12 mouse cellular contexts compared by ENCODE assay signal in the genomic region with DNA sequence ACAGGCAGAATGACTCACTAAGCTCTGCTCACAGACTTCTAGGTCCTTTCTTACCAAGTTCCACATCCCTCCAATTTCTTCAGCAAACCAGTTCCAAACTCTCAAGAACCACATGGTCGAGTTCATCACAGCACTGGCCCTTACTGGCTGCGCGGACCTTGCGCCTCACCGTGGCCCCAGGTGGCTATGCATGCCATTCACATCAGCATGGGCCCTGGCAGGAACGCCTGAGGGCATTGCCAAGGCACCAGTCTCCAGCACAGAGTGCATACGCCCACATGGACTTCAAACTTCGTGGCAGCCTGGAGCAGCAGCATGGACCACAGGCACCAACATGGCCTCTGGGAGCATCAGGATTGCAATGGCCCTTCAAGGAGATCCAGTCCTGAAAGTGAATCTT. TPM values are rescaled to one million over a fixed set of nuclear protein-coding genes. Genes with fewer than 3 reads are reported as not detected.
A peak's percentile ranks its signal among the peaks of the same experiment; 100 is the strongest.
DNase-seq lines count a peak whose midpoint lies in the region; ATAC-seq and TF ChIP-seq lines count a peak whose summit lies in the region.
"Had no signal": no experiment of that assay in that cellular context is flagged by ENCODE, and none has a peak within 500 bp of the region (broad histone marks: within the 10 kb centered on the region; RNA-seq: fewer than 3 reads in every experiment).

No protein-coding gene starts in this region.

- H3K36me3 ChIP-seq in liver, embryonic 14.5 days (replicated peaks; ENCODE audit: control insufficient read depth, insufficient read depth, low read depth): no peaks in the 10 kb centered on the region
- H3K36me3 ChIP-seq in liver, embryonic 12.5 days: no peaks in the 10 kb centered on the region
- no peaks in the 10 kb centered on the region for H3K36me3 ChIP-seq in midbrain, embryonic 13.5 days
- H3K36me3 ChIP-seq: forebrain, embryonic 10.5 days had no signal

- no peak overlapping the region for H3K27ac ChIP-seq in liver, embryonic 14.5 days
- H3K27ac ChIP-seq in liver, embryonic 12.5 days: no peak overlapping the region
- H3K27ac ChIP-seq in midbrain, embryonic 13.5 days: no peak overlapping the region
- H3K27ac ChIP-seq: forebrain, embryonic 10.5 days; hindbrain, embryonic 14.5 days had no signal

- H3K4me3 ChIP-seq in liver, embryonic 14.5 days (ENCODE audit: insufficient read depth in 1 of 2, low read depth in 2 of 2, low read length in 2 of 2): no peak overlapping the region
- no peak overlapping the region for H3K4me3 ChIP-seq in liver, embryonic 12.5 days
- H3K4me3 ChIP-seq in midbrain, embryonic 13.5 days (replicated peaks): no peak overlapping the region
- H3K4me3 ChIP-seq: forebrain, embryonic 10.5 days had no signal

- no peak overlapping the region for H3K9ac ChIP-seq in liver, embryonic 14.5 days (replicated peaks)
- H3K9ac ChIP-seq in liver, embryonic 12.5 days: no peak overlapping the region
- no peak overlapping the region for H3K9ac ChIP-seq in midbrain, embryonic 13.5 days (replicated peaks)
- H3K9ac ChIP-seq: hindbrain, embryonic 14.5 days had no signal

- no peak for DNase-seq in liver, embryonic 14.5 days (ENCODE audit: low read depth in 3 of 3, low spot score in 3 of 3)
- DNase-seq in cerebellum, adult 18-20 months: peak; percentile 20 to 24
- DNase-seq in yolk sac, embryonic 10.5 days (ENCODE audit: low spot score): no peak
- DNase-seq: spleen, adult 18-20 months had no signal

- WGBS in liver, embryonic 14.5 days (ENCODE audit: insufficient replicate concordance): 52% methylated on average over 8 of the region's 8 CpGs
- 60% methylated on average over 8 of the region's 8 CpGs for WGBS in liver, embryonic 12.5 days (ENCODE audit: insufficient replicate concordance)
- WGBS in midbrain, embryonic 13.5 days: 67% methylated on average over 8 of the region's 8 CpGs

- TF ChIP-seq CTCF in liver, embryonic 14.5 days (IDR thresholded peaks at IDR 0.05; ENCODE audit: low read depth): peak; percentile 23; the same call in 1 of the 2 replicates

- peaks cover 0 to 5% of the 10 kb centered on the region in 2 experiments; a peak in 2 of 4 replicates for H3K4me1 ChIP-seq in liver, embryonic 14.5 days (replicated peaks; ENCODE audit: control insufficient read depth in 2 of 2, insufficient read depth in 2 of 2, low read length in 1 of 2)
- peaks cover 6% of the 10 kb centered on the region for H3K4me1 ChIP-seq in liver, embryonic 12.5 days
- H3K4me1 ChIP-seq in midbrain, embryonic 13.5 days (replicated peaks): peaks cover 6% of the 10 kb centered on the region

- TF ChIP-seq EP300 in liver, embryonic 14.5 days (IDR thresholded peaks at IDR 0.05; ENCODE audit: low read depth): no peak

- H3K27me3 ChIP-seq in liver, embryonic 14.5 days (ENCODE audit: control insufficient read depth, insufficient read depth, low read length): no peaks in the 10 kb centered on the region
- H3K27me3 ChIP-seq in liver, embryonic 12.5 days (replicated peaks): 0 out of 2 replicates have a peak, but pooled peaks cover 4% of the 10 kb centered on the region
- H3K27me3 ChIP-seq in midbrain, embryonic 13.5 days: no peaks in the 10 kb centered on the region

- no peak overlapping the region for H3K4me2 ChIP-seq in liver, embryonic 14.5 days (ENCODE audit: low read depth)
- H3K4me2 ChIP-seq in liver, embryonic 12.5 days: no peak overlapping the region
- H3K4me2 ChIP-seq in midbrain, embryonic 13.5 days (replicated peaks): no peak overlapping the region
- H3K4me2 ChIP-seq: heart, embryonic 11.5 days; hindbrain, embryonic 14.5 days had no signal

- ATAC-seq in liver, embryonic 14.5 days (ENCODE audit: insufficient read depth): no peak
- no peak for ATAC-seq in liver, embryonic 12.5 days
- 0 out of 2 replicates have a peak, but pooled peaks have one; percentile 18 for ATAC-seq in common myeloid progenitor, adult 5-6 weeks (replicated peaks; ENCODE audit: low read depth, poor library complexity, severe bottlenecking)
- 0 out of 2 replicates have a peak, but pooled peaks have one; percentile 44 for ATAC-seq in megakaryocyte-erythroid progenitor cell, adult 5-6 weeks (replicated peaks; ENCODE audit: low FRiP score, low TSS enrichment, poor library complexity, severe bottlenecking)
- ATAC-seq in midbrain, embryonic 13.5 days: no peak
- ATAC-seq: activated CD4-positive, CD25-positive, alpha-beta regulatory T cell, adult 4 months had no signal

- H3K9me3 ChIP-seq in liver, embryonic 14.5 days (ENCODE audit: control insufficient read depth, low read length): no peaks in the 10 kb centered on the region
- H3K9me3 ChIP-seq in liver, embryonic 12.5 days (replicated peaks): no peaks in the 10 kb centered on the region
- H3K9me3 ChIP-seq in midbrain, embryonic 13.5 days: no peaks in the 10 kb centered on the region
- H3K9me3 ChIP-seq: forebrain, embryonic 10.5 days had no signal

RNA-seq across cellular contexts. Expression of a gene that starts 5.7 kb away (rescaled TPM):
- 13.5 and 19.4 TPM in 2 replicates for polyA plus RNA-seq in liver, embryonic 14.5 days (2012; rRNA removed)
- polyA plus RNA-seq in liver, embryonic 14.5 days (2014; fragmentation: Nextera tagmentation; extraction: Ambion mirVana): 19.0 and 21.0 TPM in 2 replicates
- polyA plus RNA-seq in liver, embryonic 12.5 days (2016; fragmentation: Nextera tagmentation; extraction: Ambion mirVana): 34.5 and 36.2 TPM in 2 replicates
- 93.1 and 106 TPM in 2 replicates for total RNA-seq in common myeloid progenitor, adult 5-6 weeks (2017)
- 40.3 and 53.2 TPM in 2 replicates for total RNA-seq in megakaryocyte-erythroid progenitor cell, adult 5-6 weeks (2014; fragmentation: Nextera tagmentation)
- total RNA-seq in megakaryocyte-erythroid progenitor cell, adult 5-6 weeks (2017): 76.3 and 85.4 TPM in 2 replicates
- 53.0 and 63.7 TPM in 2 replicates for polyA plus RNA-seq in midbrain, embryonic 13.5 days (2015; fragmentation: Nextera tagmentation; extraction: Ambion mirVana)

Comparison
In these comparisons a context has a peak if more than half of its experiments do, and no peak if none do; other contexts are left out.
1. ATAC-seq: peak in common myeloid progenitor, adult 5-6 weeks (single experiment) and megakaryocyte-erythroid progenitor cell, adult 5-6 weeks (single experiment); none in liver, embryonic 14.5 days (single experiment), liver, embryonic 12.5 days (single experiment) and midbrain, embryonic 13.5 days (single experiment).
2. DNase-seq: peak in cerebellum, adult 18-20 months (2 of 2); none in liver, embryonic 14.5 days (0 of 3) and yolk sac, embryonic 10.5 days (single experiment).